Mouse (Mus musculus): ENCODE measurements around the gene R3hdm1. TPM values are rescaled to one million over a fixed set of nuclear protein-coding genes. Genes with fewer than 3 reads are reported as not detected.

Gene R3hdm1
- polyA plus RNA-seq, 1 experiment from 2014 or later: 110 TPM

- no peak for ATAC-seq (replicated peaks; ENCODE audit: low FRiP score)
- Histone ChIP-seq H3K36me3 (ENCODE audit: control insufficient read depth, insufficient read depth, low read length) (no peaks in the 10 kb centered on the region), H3K27ac (ENCODE audit: low read depth, low read length) (no peak overlapping the region), H3K27me3 (ENCODE audit: control insufficient read depth, insufficient read depth, low read length) (no peaks in the 10 kb centered on the region), H3K9me3 (ENCODE audit: control insufficient read depth, low read length) (no peaks in the 10 kb centered on the region), H3K9ac (ENCODE audit: low read length) (no peak overlapping the region), H3K4me3 (ENCODE audit: low read depth, low read length) (no peak overlapping the region), H3K4me1 (replicated peaks; ENCODE audit: control insufficient read depth, insufficient read depth, low read length) (no peaks in the 10 kb centered on the region), H3K4me2 (ENCODE audit: low read depth, low read length, severe bottlenecking) (no peak overlapping the region)
- WGBS: 99% methylated on average over 3 of the region's 3 CpGs
- DNase-seq (ENCODE audit: low spot score): no peak
These were observed 33.1 kb upstream of the R3hdm1 start for GRCm38 (mm10) chr1:128070003-128070402.

- no peak overlapping the region for H3K27ac ChIP-seq (ENCODE audit: low read depth, low read length)
- no peaks in the 10 kb centered on the region for H3K9me3 ChIP-seq (ENCODE audit: control insufficient read depth, low read length)
- H3K4me2 ChIP-seq (ENCODE audit: low read depth, low read length, severe bottlenecking): no peak overlapping the region
- no peak for ATAC-seq (replicated peaks; ENCODE audit: low FRiP score)
- H3K36me3 ChIP-seq (ENCODE audit: control insufficient read depth, insufficient read depth, low read length): no peaks in the 10 kb centered on the region
- H3K4me3 ChIP-seq (ENCODE audit: low read depth, low read length): no peak overlapping the region
- DNase-seq (ENCODE audit: low spot score): no peak
- WGBS: 94% methylated on average over 6 of the region's 6 CpGs
- H3K9ac ChIP-seq (ENCODE audit: low read length): no peak overlapping the region
- no peaks in the 10 kb centered on the region for H3K4me1 ChIP-seq (replicated peaks; ENCODE audit: control insufficient read depth, insufficient read depth, low read length)
- H3K27me3 ChIP-seq (ENCODE audit: control insufficient read depth, insufficient read depth, low read length): no peaks in the 10 kb centered on the region
These were observed 30.1 kb upstream of the R3hdm1 start for GRCm38 (mm10) chr1:128073051-128073450.

- Histone ChIP-seq H3K27me3 (ENCODE audit: control insufficient read depth, insufficient read depth, low read length) (no peaks in the 10 kb centered on the region), H3K27ac (ENCODE audit: low read depth, low read length) (no peak overlapping the region), H3K4me3 (ENCODE audit: low read depth, low read length) (no peak overlapping the region), H3K36me3 (ENCODE audit: control insufficient read depth, insufficient read depth, low read length) (no peaks in the 10 kb centered on the region), H3K4me1 (replicated peaks; ENCODE audit: control insufficient read depth, insufficient read depth, low read length) (no peaks in the 10 kb centered on the region), H3K4me2 (ENCODE audit: low read depth, low read length, severe bottlenecking) (no peak overlapping the region), H3K9me3 (ENCODE audit: control insufficient read depth, low read length) (no peaks in the 10 kb centered on the region), H3K9ac (ENCODE audit: low read length) (no peak overlapping the region)
- 87% methylated on average over 8 of the region's 8 CpGs for WGBS
- ATAC-seq (replicated peaks; ENCODE audit: low FRiP score) (no peak), DNase-seq (ENCODE audit: low spot score) (no peak)
These were observed 26.2 kb upstream of the R3hdm1 start for GRCm38 (mm10) chr1:128076791-128077479.

- H3K4me3 ChIP-seq (ENCODE audit: low read depth, low read length): no peak overlapping the region
- WGBS: 94% methylated on average over 2 of the region's 2 CpGs
- no peaks in the 10 kb centered on the region for H3K9me3 ChIP-seq (ENCODE audit: control insufficient read depth, low read length)
- ATAC-seq (replicated peaks; ENCODE audit: low FRiP score): no peak
- no peak overlapping the region for H3K4me2 ChIP-seq (ENCODE audit: low read depth, low read length, severe bottlenecking)
- no peak overlapping the region for H3K9ac ChIP-seq (ENCODE audit: low read length)
- no peaks in the 10 kb centered on the region for H3K36me3 ChIP-seq (ENCODE audit: control insufficient read depth, insufficient read depth, low read length)
- DNase-seq (ENCODE audit: low spot score): no peak
- H3K4me1 ChIP-seq (replicated peaks; ENCODE audit: control insufficient read depth, insufficient read depth, low read length): no peaks in the 10 kb centered on the region
- no peak overlapping the region for H3K27ac ChIP-seq (ENCODE audit: low read depth, low read length)
- no peaks in the 10 kb centered on the region for H3K27me3 ChIP-seq (ENCODE audit: control insufficient read depth, insufficient read depth, low read length)
These were observed 25.3 kb upstream of the R3hdm1 start for GRCm38 (mm10) chr1:128077788-128078187.

- Histone ChIP-seq H3K4me2 (ENCODE audit: low read depth, low read length, severe bottlenecking) (no peak overlapping the region), H3K27me3 (ENCODE audit: control insufficient read depth, insufficient read depth, low read length) (no peaks in the 10 kb centered on the region), H3K4me1 (replicated peaks; ENCODE audit: control insufficient read depth, insufficient read depth, low read length) (no peaks in the 10 kb centered on the region), H3K9ac (ENCODE audit: low read length) (no peak overlapping the region), H3K9me3 (ENCODE audit: control insufficient read depth, low read length) (no peaks in the 10 kb centered on the region), H3K4me3 (ENCODE audit: low read depth, low read length) (no peak overlapping the region), H3K36me3 (ENCODE audit: control insufficient read depth, insufficient read depth, low read length) (no peaks in the 10 kb centered on the region), H3K27ac (ENCODE audit: low read depth, low read length) (no peak overlapping the region)
- 94% methylated on average over 1 of the region's 1 CpGs for WGBS
- no peak for DNase-seq (ENCODE audit: low spot score)
- ATAC-seq (replicated peaks; ENCODE audit: low FRiP score): no peak
These were observed 24.5 kb upstream of the R3hdm1 start for GRCm38 (mm10) chr1:128078646-128079045.

- H3K27me3 ChIP-seq (ENCODE audit: control insufficient read depth, insufficient read depth, low read length): no peaks in the 10 kb centered on the region
- H3K36me3 ChIP-seq (ENCODE audit: control insufficient read depth, insufficient read depth, low read length): no peaks in the 10 kb centered on the region
- no peak overlapping the region for H3K9ac ChIP-seq (ENCODE audit: low read length)
- H3K27ac ChIP-seq (ENCODE audit: low read depth, low read length): no peak overlapping the region
- H3K4me1 ChIP-seq (replicated peaks; ENCODE audit: control insufficient read depth, insufficient read depth, low read length): no peaks in the 10 kb centered on the region
- no peaks in the 10 kb centered on the region for H3K9me3 ChIP-seq (ENCODE audit: control insufficient read depth, low read length)
- no peak overlapping the region for H3K4me2 ChIP-seq (ENCODE audit: low read depth, low read length, severe bottlenecking)
- 87% methylated on average over 5 of the region's 5 CpGs for WGBS
- no peak for DNase-seq (ENCODE audit: low spot score)
- no peak for ATAC-seq (replicated peaks; ENCODE audit: low FRiP score)
- no peak overlapping the region for H3K4me3 ChIP-seq (ENCODE audit: low read depth, low read length)
These were observed 22.0 kb upstream of the R3hdm1 start for GRCm38 (mm10) chr1:128080936-128081696.

- ATAC-seq (replicated peaks; ENCODE audit: low FRiP score): no peak
- no peak overlapping the region for H3K9ac ChIP-seq (ENCODE audit: low read length)
- no peak for DNase-seq (ENCODE audit: low spot score)
- no peak overlapping the region for H3K4me2 ChIP-seq (ENCODE audit: low read depth, low read length, severe bottlenecking)
- WGBS: 94% methylated on average over 7 of the region's 7 CpGs
- H3K4me3 ChIP-seq (ENCODE audit: low read depth, low read length): no peak overlapping the region
- no peaks in the 10 kb centered on the region for H3K9me3 ChIP-seq (ENCODE audit: control insufficient read depth, low read length)
- no peaks in the 10 kb centered on the region for H3K4me1 ChIP-seq (replicated peaks; ENCODE audit: control insufficient read depth, insufficient read depth, low read length)
- H3K27ac ChIP-seq (ENCODE audit: low read depth, low read length): no peak overlapping the region
- no peaks in the 10 kb centered on the region for H3K36me3 ChIP-seq (ENCODE audit: control insufficient read depth, insufficient read depth, low read length)
- H3K27me3 ChIP-seq (ENCODE audit: control insufficient read depth, insufficient read depth, low read length): no peaks in the 10 kb centered on the region
These were observed 21.2 kb upstream of the R3hdm1 start for GRCm38 (mm10) chr1:128081873-128082272.

GRCm38 (mm10) chr1:128082800-128083199 is 20.3 kb upstream of the R3hdm1 start:
- Histone ChIP-seq H3K4me1 (replicated peaks; ENCODE audit: control insufficient read depth, insufficient read depth, low read length) (no peaks in the 10 kb centered on the region), H3K36me3 (ENCODE audit: control insufficient read depth, insufficient read depth, low read length) (no peaks in the 10 kb centered on the region), H3K9ac (ENCODE audit: low read length) (no peak overlapping the region), H3K27ac (ENCODE audit: low read depth, low read length) (no peak overlapping the region), H3K27me3 (ENCODE audit: control insufficient read depth, insufficient read depth, low read length) (no peaks in the 10 kb centered on the region), H3K4me2 (ENCODE audit: low read depth, low read length, severe bottlenecking) (no peak overlapping the region), H3K9me3 (ENCODE audit: control insufficient read depth, low read length) (no peaks in the 10 kb centered on the region), H3K4me3 (ENCODE audit: low read depth, low read length) (no peak overlapping the region)
- ATAC-seq (replicated peaks; ENCODE audit: low FRiP score) (no peak), DNase-seq (ENCODE audit: low spot score) (no peak)
- WGBS: 85% methylated on average over 7 of the region's 7 CpGs

- H3K9ac ChIP-seq (ENCODE audit: low read length): no peak overlapping the region
- H3K27ac ChIP-seq (ENCODE audit: low read depth, low read length): no peak overlapping the region
- no peaks in the 10 kb centered on the region for H3K4me1 ChIP-seq (replicated peaks; ENCODE audit: control insufficient read depth, insufficient read depth, low read length)
- H3K4me3 ChIP-seq (ENCODE audit: low read depth, low read length): no peak overlapping the region
- H3K4me2 ChIP-seq (ENCODE audit: low read depth, low read length, severe bottlenecking): no peak overlapping the region
- peaks cover 5% of the 10 kb centered on the region; the same call in 1 of the 2 replicates for H3K36me3 ChIP-seq (ENCODE audit: control insufficient read depth, insufficient read depth, low read length)
- H3K27me3 ChIP-seq (ENCODE audit: control insufficient read depth, insufficient read depth, low read length): no peaks in the 10 kb centered on the region
- WGBS: 52% methylated on average over 2 of the region's 2 CpGs
- ATAC-seq (replicated peaks; ENCODE audit: low FRiP score) (no peak), DNase-seq (ENCODE audit: low spot score) (no peak)
- H3K9me3 ChIP-seq (ENCODE audit: control insufficient read depth, low read length): no peaks in the 10 kb centered on the region
These were observed 8.4 kb upstream of the R3hdm1 start for GRCm38 (mm10) chr1:128094686-128095085.
